Mouse (Mus musculus) cerebellum, adult 2 months (tissue): ENCODE results near the gene Nosip.

Experiments
- CTCF ChIP-seq: fragments of 200-500 bp; IDR thresholded peaks from 2 replicates; pipeline ENCODE4 v1.5.1; 2011; ENCODE audit warnings: low read depth, mild to moderate bottlenecking, control low read depth, low read length, moderate library complexity, borderline replicate concordance; ENCODE audit not compliant: insufficient read depth
- POLR2A ChIP-seq: fragments of 200-500 bp; IDR thresholded peaks from 2 replicates; pipeline ENCODE4 v1.6.1; 2011; ENCODE audit warnings: low read length, control low read depth, borderline replicate concordance; ENCODE audit not compliant: insufficient read depth

- TF ChIP-seq POLR2A (no peak), CTCF (no peak)
These were observed 56.1 kb downstream of the Nosip start for GRCm38 (mm10) chr7:45118336-45118735.
